Mouse (Mus musculus) G1E (cell line): ENCODE results near the gene Wscd1.

Source experiments
- CTCF ChIP-seq: IDR thresholded peaks from 2 replicates; pipeline ENCODE4 v1.5.1; 2012; ENCODE audit warnings: low read depth, low read length, inconsistent platforms, mixed read lengths
- POLR2AphosphoS5 ChIP-seq: IDR thresholded peaks from 2 replicates; pipeline ENCODE4 v1.6.1; 2012; ENCODE audit warnings: low read depth, low read length, inconsistent platforms; ENCODE audit not compliant: insufficient replicate concordance

GRCm38 (mm10) chr11:71750534-71751173, 934 bp downstream of the Wscd1 start:
- TF ChIP-seq CTCF (no peak), POLR2AphosphoS5 (no peak)
